Mouse (Mus musculus) gastrocnemius, adult 8-10 months (tissue): ENCODE measurements around the gene Tigar. TPM values are rescaled to one million over a fixed set of nuclear protein-coding genes. Genes with fewer than 3 reads are reported as not detected.

ENCODE experiments used
- DNase-seq, 2 experiments: peaks; one replicate each; pipeline ENCODE4 v3.0.0; 2022; ENCODE audit warnings: low spot score in 2 of 2
- total RNA-seq, 4 experiments: library from RNA; stranded (reverse); gene quantifications; 2 replicates each; pipeline ENCODE4 v1.2.4; 2022

The Tigar gene
- total RNA-seq, 4 experiments from 2014 or later: 119 to 144 (median 138) TPM

DNA sequence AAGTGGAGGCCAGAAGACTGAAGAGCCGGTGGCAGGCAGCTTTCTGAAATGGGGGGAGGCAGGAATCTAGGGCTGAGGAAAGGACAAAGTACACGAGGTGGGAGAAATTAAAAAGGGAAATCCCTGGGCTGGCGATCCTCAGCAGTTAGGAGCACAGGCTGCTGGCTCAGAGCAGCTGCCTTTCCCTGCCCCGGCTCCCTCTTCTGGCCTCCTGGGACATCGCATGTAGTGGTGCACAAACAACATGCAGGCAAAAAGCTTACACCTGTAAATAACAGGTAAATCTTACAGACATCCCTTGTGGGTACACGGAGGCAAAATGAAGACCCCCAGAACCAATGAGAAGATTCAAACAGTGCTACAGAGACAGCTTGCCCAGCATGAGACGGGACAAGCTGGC, 14.8 kb downstream of the Tigar start:
- DNase-seq: no peak

GRCm38 (mm10) chr6:127086739-127087138, 22.6 kb downstream of the Tigar start:
- no peak for DNase-seq

DNA sequence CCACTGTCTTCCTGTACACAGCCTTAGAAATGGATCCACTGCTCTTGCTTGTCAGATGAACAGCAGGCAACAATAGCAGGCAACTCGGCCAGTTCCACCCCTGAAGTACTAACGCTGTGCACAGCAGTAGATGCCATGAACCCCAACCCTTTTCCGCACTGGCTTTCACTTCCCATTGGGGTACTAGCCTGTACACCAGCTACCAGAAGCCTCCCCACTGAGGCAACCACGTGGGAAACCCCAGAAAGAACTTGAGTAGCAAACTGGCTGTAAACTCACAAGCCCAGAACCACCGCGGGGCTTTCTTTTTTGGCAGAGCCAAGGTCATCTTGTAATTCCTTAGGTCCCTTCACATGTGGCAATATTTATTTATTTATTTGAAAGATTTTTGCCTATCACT, 27.5 kb downstream of the Tigar start:
- DNase-seq: no peak

DNA sequence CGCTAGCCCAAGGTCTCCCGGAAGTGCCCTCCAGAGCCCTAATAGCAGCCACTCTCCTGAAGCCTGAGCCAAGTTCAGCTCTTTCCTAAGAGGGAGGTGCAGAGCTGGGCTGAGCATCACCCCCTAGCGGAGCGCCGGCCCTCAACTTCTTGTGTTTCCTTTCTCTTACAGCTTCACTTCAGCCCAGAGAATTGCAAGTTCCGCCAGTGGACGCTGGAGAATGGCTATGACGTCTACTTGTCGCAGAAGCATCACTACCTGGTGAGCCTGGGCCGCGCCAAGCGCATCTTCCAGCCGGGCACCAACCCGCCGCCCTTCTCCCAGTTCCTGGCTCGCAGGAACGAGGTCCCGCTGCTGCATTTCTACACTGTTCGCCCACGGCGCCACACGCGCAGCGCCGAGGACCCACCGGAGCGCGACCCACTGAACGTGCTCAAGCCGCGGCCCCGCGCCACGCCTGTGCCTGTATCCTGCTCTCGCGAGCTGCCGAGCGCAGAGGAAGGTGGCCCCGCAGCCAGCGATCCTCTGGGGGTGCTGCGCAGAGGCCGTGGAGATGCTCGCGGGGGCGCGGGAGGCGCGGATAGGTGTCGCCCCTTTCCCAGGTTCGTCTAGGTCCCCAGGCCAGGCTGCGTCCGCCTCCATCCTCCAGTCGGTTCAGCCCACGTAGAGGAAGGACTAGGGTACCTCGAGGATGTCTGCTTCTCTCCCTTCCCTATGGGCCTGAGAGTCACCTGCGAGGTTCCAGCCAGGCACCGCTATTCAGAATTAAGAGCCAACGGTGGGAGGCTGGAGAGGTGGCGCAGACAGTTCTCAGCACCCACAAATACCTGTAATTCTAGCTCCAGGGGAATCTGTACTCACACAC, 29.3 kb downstream of the Tigar start:
- DNase-seq: no peak

- no peak for DNase-seq
Measured at GRCm38 (mm10) chr6:127072817-127073216, 36.5 kb downstream of the Tigar start, which contains the start of gene Fgf23. Gene Fgf23, plus strand, starts transcription at chr6:127072902.

- DNase-seq: no peak
Measured at GRCm38 (mm10) chr6:127064815-127065214, 44.5 kb downstream of the Tigar start.

GRCm38 (mm10) chr6:127063915-127064314, 45.4 kb downstream of the Tigar start:
- no peak for DNase-seq

DNA sequence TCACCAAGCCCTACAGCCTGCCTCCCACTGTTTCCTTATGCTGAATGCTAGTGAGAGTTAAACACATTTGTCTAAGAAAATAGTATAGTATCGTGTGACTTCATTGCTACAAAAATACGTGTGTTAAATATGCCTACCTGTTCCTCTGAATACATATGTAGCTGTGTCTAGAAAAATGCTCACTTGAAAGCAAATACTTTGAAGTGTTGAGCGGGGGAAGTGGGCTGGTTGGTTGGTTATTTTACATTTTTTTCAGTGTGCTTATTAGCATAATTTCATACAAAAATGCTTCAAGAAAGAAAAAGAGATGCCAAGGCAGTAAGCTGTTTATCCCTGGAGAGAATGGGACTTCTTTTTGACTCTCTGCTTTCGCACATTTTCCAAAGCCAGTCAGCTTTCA, 49.4 kb downstream of the Tigar start:
- no peak for DNase-seq

- no peak for DNase-seq
Measured at GRCm38 (mm10) chr6:127056990-127057588, 52.3 kb downstream of the Tigar start.

DNA sequence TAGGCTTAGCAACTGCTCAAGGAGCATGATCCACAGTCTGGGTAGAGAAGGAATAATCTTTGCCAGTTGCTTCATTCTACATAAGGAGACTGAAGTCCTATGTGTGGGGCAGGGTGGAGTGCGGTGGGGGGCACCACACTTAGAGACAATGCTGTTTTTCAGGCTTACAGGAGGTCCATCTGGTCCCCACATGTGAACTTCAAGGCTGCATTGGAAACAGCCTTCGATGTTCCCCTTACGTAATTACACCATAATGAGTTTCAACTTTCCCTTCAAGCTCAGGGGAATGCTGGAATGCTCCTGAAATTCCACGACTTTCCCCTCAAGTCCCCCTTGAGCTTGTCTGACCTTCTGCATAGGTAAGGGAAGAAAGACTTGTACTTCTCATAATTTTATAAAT, 58.5 kb downstream of the Tigar start:
- DNase-seq: no peak

DNA sequence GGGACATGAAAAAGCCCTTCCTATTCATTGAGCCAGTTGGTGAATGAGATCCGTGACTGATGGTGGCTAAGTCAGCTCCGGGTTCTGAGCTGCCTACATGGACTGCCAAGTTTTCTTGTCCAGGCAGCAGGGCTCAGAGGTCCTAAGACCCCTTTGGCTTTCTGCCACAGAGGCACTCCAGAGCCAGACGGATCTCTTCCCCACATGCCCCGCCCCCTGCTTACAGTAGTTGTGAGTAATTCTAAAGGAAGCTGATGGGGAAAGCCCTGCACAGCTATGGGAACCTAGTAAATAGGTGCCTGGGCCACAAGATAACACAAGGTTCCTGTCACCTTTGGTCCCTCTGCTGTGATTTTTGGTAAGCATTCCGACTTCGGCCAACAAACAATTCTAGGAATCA, 64.4 kb downstream of the Tigar start:
- no peak for DNase-seq

Other genes with a start within 250 kb of the Tigar start
- gene Dyrk4, start 187.7 kb downstream of the Tigar start, total RNA-seq: not detected
- gene Rad51ap1, start 170.0 kb downstream of the Tigar start, total RNA-seq: under 1 TPM in 2 of 4 experiments, not detected in 2; 0.52 to 0.90 TPM
- 1 to 10 TPM; 6.6 to 8.6 (median 7.8) TPM for gene D6Wsu163e, start 169.6 kb downstream of the Tigar start, total RNA-seq
- gene Fgf6, start 94.0 kb downstream of the Tigar start, total RNA-seq: 1 to 10 TPM; 2.9 to 4.0 (median 3.2) TPM
- not detected for gene Fgf23, start 36.7 kb downstream of the Tigar start, total RNA-seq
- 10 to 100 TPM in 2 of 4 experiments, 1 to 10 TPM in 2; 5.0 to 16.2 (median 9.6) TPM for gene Ccnd2, start 42.6 kb upstream of the Tigar start, total RNA-seq